Mouse (Mus musculus): ENCODE results near the gene Slc12a8. TPM values are rescaled to one million over a fixed set of nuclear protein-coding genes. Genes with fewer than 3 reads are reported as not detected.

The Slc12a8 gene
- total RNA-seq, 2 experiments from 2014 or later: 0.57 to 0.96 TPM

- DNase-seq (ENCODE audit: extremely low spot score in 1 of 2, low spot score in 1 of 2): no peak
Observed at GRCm38 (mm10) chr16:33606691-33607532, 89.8 kb downstream of the Slc12a8 start.

DNA sequence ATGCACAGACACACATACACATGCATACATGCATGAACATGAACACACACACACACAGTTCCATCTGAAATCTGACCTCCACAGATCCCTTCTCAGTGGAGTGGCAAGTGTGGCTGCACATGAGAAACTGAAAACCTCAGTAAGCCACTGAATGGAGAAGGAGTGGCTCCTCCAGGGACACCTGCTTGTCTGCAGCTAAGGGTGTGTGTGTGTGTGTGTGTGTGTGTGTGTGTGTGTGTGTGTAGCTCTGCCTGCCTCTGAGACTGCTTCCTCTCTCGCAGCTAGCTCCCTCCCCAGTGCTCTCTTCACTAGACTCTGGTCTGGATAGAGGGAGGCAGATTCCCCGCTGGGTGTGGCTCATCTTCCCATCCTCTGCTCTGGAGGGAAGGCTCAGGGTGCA is 92.4 kb downstream of the Slc12a8 start:
- no peak for DNase-seq (ENCODE audit: extremely low spot score in 1 of 2, low spot score in 1 of 2)

GRCm38 (mm10) chr16:33610466-33610865 is 93.3 kb downstream of the Slc12a8 start:
- DNase-seq (ENCODE audit: extremely low spot score in 1 of 2, low spot score in 1 of 2): no peak

DNA sequence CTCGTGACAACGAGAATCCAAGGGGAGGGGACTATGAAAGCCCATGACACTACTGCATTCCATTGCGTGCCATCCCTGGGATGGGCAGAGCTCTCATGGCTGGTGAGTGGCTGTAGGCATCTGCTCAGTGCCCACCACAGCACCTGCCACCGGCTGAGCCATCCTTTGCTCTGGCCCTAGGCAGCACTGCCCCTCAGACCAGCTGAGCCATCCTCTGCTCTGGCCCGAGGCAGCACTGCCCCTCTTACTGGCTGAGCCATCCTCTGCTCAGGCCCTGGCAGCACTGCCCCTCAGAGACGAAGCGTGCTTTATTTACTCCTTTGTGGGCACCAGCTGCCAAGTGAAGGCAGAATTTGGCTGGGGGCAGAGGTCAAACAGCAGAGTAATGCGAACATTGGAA is 94.2 kb downstream of the Slc12a8 start:
- no peak for DNase-seq (ENCODE audit: extremely low spot score in 1 of 2, low spot score in 1 of 2)

- DNase-seq (ENCODE audit: extremely low spot score in 1 of 2, low spot score in 1 of 2): no peak
Observed at GRCm38 (mm10) chr16:33612056-33612770, 95.1 kb downstream of the Slc12a8 start.

GRCm38 (mm10) chr16:33615986-33616385 is 98.9 kb downstream of the Slc12a8 start:
- no peak for DNase-seq (ENCODE audit: extremely low spot score in 1 of 2, low spot score in 1 of 2)

DNA sequence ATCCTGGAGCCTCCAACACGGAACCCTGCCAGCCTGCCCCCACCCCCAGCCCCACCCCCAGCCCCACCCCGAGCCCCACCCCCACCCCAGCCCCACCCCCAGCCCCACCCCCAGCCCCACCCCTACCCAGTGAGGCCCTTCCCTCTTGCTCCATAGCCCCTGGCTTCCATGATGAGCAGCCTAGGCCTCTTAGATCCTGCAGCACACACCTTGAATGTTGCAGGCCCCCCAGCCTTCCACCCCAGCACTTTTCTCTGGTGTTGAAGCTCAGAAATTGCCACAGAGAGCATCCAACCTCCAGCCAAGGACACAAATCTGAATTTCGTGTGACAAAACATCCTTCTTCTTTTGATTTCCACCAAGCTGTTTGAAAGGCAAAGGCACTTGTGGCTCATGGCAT is 104.7 kb downstream of the Slc12a8 start:
- no peak for DNase-seq (ENCODE audit: extremely low spot score in 1 of 2, low spot score in 1 of 2)

DNA sequence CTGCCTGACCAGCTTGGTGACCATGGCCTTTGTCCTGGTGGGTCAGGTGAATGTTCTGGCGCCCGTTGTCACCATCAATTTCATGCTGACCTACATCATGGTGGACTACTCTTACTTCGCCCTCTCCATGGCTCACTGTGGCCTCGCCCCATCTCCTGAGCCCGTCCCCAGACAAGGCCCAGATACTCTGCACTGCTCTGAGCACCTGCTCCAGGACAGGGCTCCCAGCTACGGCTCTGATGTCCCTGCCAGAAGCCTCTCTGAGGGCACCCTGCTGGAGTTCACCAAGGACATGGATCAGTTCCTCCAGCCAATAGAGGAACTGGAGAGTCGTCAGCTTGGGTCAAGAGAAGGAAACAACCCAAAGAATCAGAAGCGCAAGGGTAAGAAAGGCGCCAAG is 107.5 kb downstream of the Slc12a8 start:
- no peak for DNase-seq (ENCODE audit: extremely low spot score in 1 of 2, low spot score in 1 of 2)

- DNase-seq (ENCODE audit: extremely low spot score in 1 of 2, low spot score in 1 of 2): no peak
Observed at GRCm38 (mm10) chr16:33629539-33629938, 112.4 kb downstream of the Slc12a8 start.

DNA sequence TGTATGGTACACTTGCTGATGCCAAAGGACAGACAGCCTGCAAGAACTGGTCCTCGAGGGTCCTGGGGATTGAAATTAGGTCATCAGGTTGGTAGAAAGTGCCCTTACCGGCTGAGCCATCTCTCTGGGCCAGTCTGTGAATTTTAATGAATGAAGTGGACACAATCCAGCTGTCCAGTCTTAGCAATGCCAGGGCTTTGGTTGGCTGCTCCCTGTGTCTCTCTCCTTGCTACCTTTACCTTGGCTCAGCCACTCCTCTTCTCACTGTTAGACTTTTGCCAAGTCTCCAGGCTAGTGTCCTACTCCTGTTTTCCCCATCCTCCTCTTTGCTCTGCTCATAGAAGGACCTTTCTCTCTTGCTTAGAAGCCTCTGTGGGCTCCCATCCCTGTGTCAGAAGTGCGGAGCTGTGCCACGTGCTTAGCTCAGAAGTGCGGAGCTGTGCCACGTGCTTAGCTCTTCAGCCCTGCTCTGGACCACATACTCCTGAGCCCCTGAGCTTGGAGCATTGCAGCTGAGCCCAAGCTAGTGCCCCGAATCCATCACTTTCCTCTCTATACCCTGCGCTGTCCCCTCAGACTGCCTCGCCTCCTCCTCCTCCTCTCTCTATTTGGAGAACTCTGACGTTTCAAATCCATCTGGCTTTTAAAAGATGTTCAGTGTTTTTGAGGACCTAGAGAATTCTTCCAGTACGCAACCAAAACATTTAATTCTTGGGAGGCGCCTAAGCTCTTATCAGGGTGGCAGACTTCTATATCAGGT is 118.9 kb downstream of the Slc12a8 start:
- DNase-seq (ENCODE audit: extremely low spot score in 1 of 2, low spot score in 1 of 2): no peak

DNA sequence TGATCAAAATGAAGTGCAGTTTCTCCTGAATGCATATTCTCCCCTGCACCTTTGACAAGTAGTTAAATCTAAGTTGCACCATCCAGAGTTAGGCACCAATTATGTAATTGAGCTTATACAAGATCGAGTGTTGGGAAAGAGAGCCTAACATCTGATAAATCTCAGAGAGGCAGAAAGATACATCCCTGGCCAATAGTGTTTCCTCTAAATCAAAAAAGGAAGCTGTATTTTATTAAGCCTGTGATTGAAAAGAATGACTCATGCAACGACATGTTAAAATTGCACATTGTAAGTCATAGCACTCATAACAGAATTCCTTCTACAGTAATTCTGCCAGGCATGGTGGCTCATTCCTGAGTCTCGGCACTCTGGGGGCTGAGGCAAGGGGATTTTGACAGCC is 124.7 kb downstream of the Slc12a8 start:
- DNase-seq (ENCODE audit: extremely low spot score in 1 of 2, low spot score in 1 of 2): no peak

DNA sequence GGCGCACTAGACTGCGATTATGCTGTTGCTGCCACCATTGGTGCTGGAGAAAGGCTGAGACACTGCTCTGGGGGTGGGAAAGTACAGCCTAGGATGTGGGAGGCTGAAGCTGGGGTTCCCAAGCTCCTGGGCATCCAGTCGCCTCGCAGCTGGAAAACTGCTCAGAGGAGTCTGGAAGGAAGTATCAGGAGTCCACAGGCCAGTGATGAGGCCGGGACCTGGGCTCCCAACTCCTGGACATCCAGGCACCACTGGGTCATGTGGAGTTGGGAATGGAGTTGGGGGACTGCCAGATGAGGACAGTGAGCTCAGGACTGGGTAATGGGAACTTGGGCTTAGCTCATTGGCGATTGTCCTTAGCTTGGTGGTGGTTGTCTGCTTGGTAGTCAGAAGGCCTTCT is 136.0 kb downstream of the Slc12a8 start:
- no peak for DNase-seq (ENCODE audit: extremely low spot score in 1 of 2, low spot score in 1 of 2)

DNA sequence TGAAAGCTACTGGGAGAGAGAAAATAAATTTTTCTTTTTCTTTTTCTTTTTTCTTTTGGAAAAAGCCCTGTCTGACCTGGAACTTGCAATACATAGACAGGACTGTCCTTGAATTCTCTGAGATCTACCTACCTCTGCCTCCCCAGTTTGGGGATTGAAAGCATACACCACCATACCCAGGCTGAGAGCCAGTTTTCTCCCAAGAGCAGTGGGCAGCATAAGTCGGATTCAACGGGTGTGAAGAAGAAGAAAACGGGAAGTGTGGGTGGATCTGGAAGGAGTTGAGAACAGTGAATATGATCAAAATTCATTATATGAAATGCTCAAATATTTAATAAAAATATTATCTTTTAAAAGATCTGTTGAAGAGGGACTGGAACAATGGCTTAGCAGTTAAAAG is 138.3 kb downstream of the Slc12a8 start:
- no peak for DNase-seq (ENCODE audit: extremely low spot score in 1 of 2, low spot score in 1 of 2)

- DNase-seq (ENCODE audit: extremely low spot score in 1 of 2, low spot score in 1 of 2): no peak
Observed at GRCm38 (mm10) chr16:33657191-33657590, 140.1 kb downstream of the Slc12a8 start.

GRCm38 (mm10) chr16:33658121-33658520 is 141.0 kb downstream of the Slc12a8 start:
- DNase-seq (ENCODE audit: extremely low spot score in 1 of 2, low spot score in 1 of 2): no peak

DNA sequence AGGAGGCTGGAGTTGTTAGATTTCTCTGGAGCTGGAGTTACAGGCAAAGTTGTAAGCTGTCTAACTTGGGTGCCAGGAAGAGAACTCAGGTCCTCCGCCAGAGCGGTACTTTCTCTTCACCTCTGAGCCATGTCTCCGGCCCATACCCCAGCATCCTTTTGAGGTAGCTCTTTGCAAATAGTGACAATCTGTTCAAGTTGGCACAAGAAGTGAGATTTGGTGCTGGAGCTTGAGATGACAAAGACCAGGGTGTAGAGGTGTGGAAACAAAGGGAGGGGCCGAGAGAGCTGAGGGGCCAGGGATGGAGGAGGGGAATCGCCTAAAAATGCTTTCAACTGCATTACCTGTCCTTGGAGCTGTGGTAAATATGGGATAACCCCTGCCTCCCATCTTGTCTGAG is 142.4 kb downstream of the Slc12a8 start:
- DNase-seq (ENCODE audit: extremely low spot score in 1 of 2, low spot score in 1 of 2): no peak

DNA sequence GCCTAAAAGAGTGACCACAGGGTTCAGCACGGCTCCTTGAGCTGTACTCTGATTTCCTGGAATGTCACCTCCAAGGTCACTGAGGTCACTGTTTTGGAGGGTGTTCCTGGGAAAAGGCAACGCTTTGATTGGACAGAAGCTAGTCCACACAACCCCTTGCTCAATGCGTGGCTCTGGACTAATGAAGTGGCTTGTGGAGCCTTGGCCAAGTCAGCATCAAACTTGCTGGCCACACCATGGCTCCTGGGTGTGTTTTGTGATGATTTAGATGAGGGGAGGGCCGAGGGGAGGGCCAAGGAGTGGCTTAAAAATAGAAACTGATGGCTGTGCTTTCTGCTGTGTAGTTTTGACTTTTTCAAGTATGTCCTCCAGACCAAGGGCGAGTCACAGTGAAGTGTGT is 143.0 kb downstream of the Slc12a8 start:
- no peak for DNase-seq (ENCODE audit: extremely low spot score in 1 of 2, low spot score in 1 of 2)

DNA sequence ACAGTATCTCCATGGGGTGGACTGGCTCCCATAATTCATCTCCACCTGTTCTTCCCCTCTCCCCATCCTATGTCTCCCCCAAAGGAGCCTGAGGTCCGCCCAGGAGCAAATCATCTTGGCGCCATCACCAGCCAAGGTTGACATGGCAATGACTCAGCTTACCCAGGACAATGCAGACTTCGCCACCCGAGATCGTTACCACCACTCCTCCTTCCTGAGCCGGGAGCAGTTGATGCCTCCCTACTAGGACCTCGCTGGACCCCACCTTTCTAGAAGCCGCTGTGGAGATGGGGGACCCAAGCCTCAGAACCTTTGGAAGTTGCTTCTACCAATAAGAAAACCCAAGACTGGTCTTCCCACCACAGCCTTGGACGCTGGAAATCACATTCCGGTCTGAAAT is 145.7 kb downstream of the Slc12a8 start:
- no peak for DNase-seq (ENCODE audit: extremely low spot score in 1 of 2, low spot score in 1 of 2)

GRCm38 (mm10) chr16:33666226-33666625 is 149.1 kb downstream of the Slc12a8 start:
- DNase-seq (ENCODE audit: extremely low spot score in 1 of 2, low spot score in 1 of 2): no peak

DNA sequence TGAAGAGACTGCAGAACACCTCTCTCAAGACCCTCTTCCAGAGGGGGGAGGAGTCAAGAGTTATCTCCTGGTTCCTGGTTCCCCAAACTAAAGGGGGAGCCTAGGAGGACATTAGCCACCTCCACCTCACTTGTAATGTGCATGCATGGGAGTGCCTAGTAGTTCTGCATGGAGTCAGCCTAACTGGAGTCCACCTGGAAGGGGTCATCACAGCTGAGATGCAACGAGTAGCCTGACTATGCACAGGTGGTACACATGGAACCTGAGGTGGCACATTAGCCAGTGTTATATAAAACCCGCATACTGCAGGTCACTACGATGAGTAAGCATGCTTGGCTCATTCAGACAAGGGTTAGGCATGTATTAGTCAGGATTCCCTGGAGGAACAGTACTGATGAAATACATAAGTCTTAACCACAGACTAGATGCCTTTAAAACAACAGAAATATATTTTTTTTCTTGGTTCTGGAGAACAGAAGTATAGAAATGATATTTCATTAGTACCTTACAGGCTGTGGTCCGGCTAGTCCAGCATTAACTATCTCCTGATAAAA is 149.9 kb downstream of the Slc12a8 start:
- DNase-seq (ENCODE audit: extremely low spot score in 1 of 2, low spot score in 1 of 2): no peak

DNA sequence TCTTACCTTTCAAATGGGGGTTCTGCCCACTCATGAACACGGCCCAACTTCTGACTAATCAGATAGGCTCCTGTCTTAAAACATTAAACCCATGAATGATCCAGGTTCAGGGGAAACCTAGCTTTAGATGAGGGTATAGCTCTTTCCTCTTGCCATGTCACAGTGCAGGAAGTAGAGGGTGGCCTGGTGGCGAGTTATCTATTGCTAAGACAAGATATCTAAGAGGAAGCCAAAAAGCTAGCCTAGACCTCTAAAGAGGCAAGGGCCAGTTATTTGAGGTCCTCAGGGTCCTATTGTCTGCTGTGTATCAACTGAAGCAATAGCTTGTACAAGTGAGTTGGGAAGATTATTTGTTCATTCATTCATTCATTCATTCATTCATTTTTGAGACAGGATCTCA is 151.3 kb downstream of the Slc12a8 start:
- DNase-seq (ENCODE audit: extremely low spot score in 1 of 2, low spot score in 1 of 2): no peak

Measured in layer of hippocampus, postnatal 25 days (tissue).